Comparison of ENCODE assay signal across 8 mouse cellular contexts in genomic region chr9:8133586-8134115, GRCm38 (mm10). TPM values are rescaled to one million over a fixed set of nuclear protein-coding genes. Genes with fewer than 3 reads are reported as not detected.
DNase-seq lines count a peak whose midpoint lies in the region; ATAC-seq and TF ChIP-seq lines count a peak whose summit lies in the region.

No protein-coding gene starts in this region.

- peak overlapping the region; percentile 54 for H3K4me2 ChIP-seq in midbrain, embryonic 11.5 days

- no peak for TF ChIP-seq POLR2A in liver, adult 2 months (IDR thresholded peaks at IDR 0.05; ENCODE audit: extremely low read depth, insufficient read depth, low read length)

- peak; percentile 7; the same call in 1 of the 2 replicates for ATAC-seq in common myeloid progenitor, adult 5-6 weeks (replicated peaks; ENCODE audit: low read depth, poor library complexity, severe bottlenecking)
- ATAC-seq in hematopoietic stem cell, adult 5-6 weeks (replicated peaks in 1 of 2; ENCODE audit: insufficient read depth in 1 of 2, low FRiP score in 2 of 2, low TSS enrichment in 1 of 2, low read depth in 1 of 2, poor library complexity in 2 of 2, severe bottlenecking in 2 of 2): peak; percentile 2 to 29; a peak in 3 of 4 replicates
- no peak for ATAC-seq in midbrain, embryonic 11.5 days (ENCODE audit: low FRiP score)

- peak overlapping the region; percentile 76 for H3K4me3 ChIP-seq in liver, adult 2 months (ENCODE audit: insufficient read depth, low read depth, low read length)
- H3K4me3 ChIP-seq in midbrain, embryonic 11.5 days (ENCODE audit: low read depth, low read length): peak overlapping the region; percentile 73

- no peak for TF ChIP-seq CTCF in liver, adult 2 months (IDR thresholded peaks at IDR 0.05; ENCODE audit: low read depth, low read length)

- 0 out of 2 replicates have a peak, but pooled peaks cover 3% of the 10 kb centered on the region for H3K27me3 ChIP-seq in liver, adult 2 months (ENCODE audit: control insufficient read depth, insufficient read depth, low read length)
- H3K27me3 ChIP-seq in midbrain, embryonic 11.5 days (ENCODE audit: control insufficient read depth, insufficient read depth, low read length): no peaks in the 10 kb centered on the region

- peak overlapping the region; percentile 81 for H3K9ac ChIP-seq in liver, adult 2 months (ENCODE audit: low read depth, low read length)
- peak overlapping the region; percentile 69 for H3K9ac ChIP-seq in midbrain, embryonic 11.5 days (ENCODE audit: low read length)

- peaks cover 3% of the 10 kb centered on the region for H3K4me1 ChIP-seq in liver, adult 2 months (ENCODE audit: control insufficient read depth, insufficient read depth, low read length)
- peaks cover 2% of the 10 kb centered on the region; the same call in 1 of the 2 replicates for H3K4me1 ChIP-seq in midbrain, embryonic 11.5 days (ENCODE audit: control insufficient read depth, insufficient read depth, low read length)

- no peaks in the 10 kb centered on the region for H3K36me3 ChIP-seq in liver, adult 2 months (ENCODE audit: control insufficient read depth, insufficient read depth, low read length)
- no peaks in the 10 kb centered on the region for H3K36me3 ChIP-seq in midbrain, embryonic 11.5 days (ENCODE audit: control insufficient read depth, insufficient read depth, low read length)

- H3K9me3 ChIP-seq in midbrain, embryonic 11.5 days (ENCODE audit: control insufficient read depth, low read length): no peaks in the 10 kb centered on the region

- WGBS in liver, adult 2 months: 5% methylated on average over 22 of the region's 22 CpGs
- 3% methylated on average over 22 of the region's 22 CpGs for WGBS in midbrain, embryonic 11.5 days

- H3K79me2 ChIP-seq in liver, adult 2 months (ENCODE audit: control insufficient read depth, insufficient read depth, low read length): no peaks in the 10 kb centered on the region

- H3K27ac ChIP-seq in liver, adult 2 months (replicated peaks; ENCODE audit: insufficient read depth, low read depth, low read length): no peak overlapping the region
- no peak overlapping the region for H3K27ac ChIP-seq in midbrain, embryonic 11.5 days (ENCODE audit: low read depth, low read length)

- peak; percentile 6 for DNase-seq in liver, adult 2 months (ENCODE audit: extremely low read depth, low read depth, low spot score)
- no peak for DNase-seq in liver
- DNase-seq in midbrain, embryonic 11.5 days (ENCODE audit: low spot score, missing footprints): peak; percentile 93
- no peak for DNase-seq in layer of hippocampus, postnatal 14 days (ENCODE audit: low spot score in 2 of 2)
- no peak for DNase-seq in gastrocnemius, adult 8-10 months (ENCODE audit: low spot score in 2 of 2)
- DNase-seq in left cerebral cortex, postnatal 10 days (ENCODE audit: extremely low spot score in 1 of 2, low spot score in 2 of 2): no peak

- intact Hi-C loops in left cerebral cortex, postnatal 10 days (cut with DNase I): no loop called here

RNA-seq across cellular contexts. Expression of gene Cep126, which starts 0.4 kb away (rescaled TPM):
- 0.13 and 0.37 TPM in 2 replicates for total RNA-seq in liver, adult 2 months (2014; rRNA removed)
- 0.02 and 0.10 TPM in 2 replicates for polyA plus RNA-seq in liver, adult 2 months (2012; rRNA removed)
- 0.44 and 1.1 TPM in 2 replicates for total RNA-seq in common myeloid progenitor, adult 5-6 weeks (2017)
- total RNA-seq in hematopoietic stem cell, adult 5-6 weeks (2017): 1.9 and 2.3 TPM in 2 replicates
- 4.5 and 6.0 TPM in 2 replicates for polyA plus RNA-seq in midbrain, embryonic 11.5 days (2014; fragmentation: Nextera tagmentation; extraction: Ambion mirVana)
- total RNA-seq in layer of hippocampus, postnatal 14 days (2021): 10 to 100 TPM; 14.1 to 16.4 TPM
- total RNA-seq in gastrocnemius, adult 8-10 months (2022): 1 to 10 TPM in 3 of 4 experiments, under 1 TPM in 1; 0.79 to 1.1 (median 1.1) TPM
- total RNA-seq in left cerebral cortex, postnatal 10 days (2021): 10 to 100 TPM; 11.7 to 12.2 TPM

Comparison
In these comparisons a context has a peak if more than half of its experiments do, and no peak if none do; other contexts are left out.
1. DNase-seq: peak in liver, adult 2 months (single experiment) and midbrain, embryonic 11.5 days (single experiment); none in liver (single experiment), layer of hippocampus, postnatal 14 days (0 of 2), gastrocnemius, adult 8-10 months (0 of 2) and left cerebral cortex, postnatal 10 days (0 of 2).